Mouse (Mus musculus) naive thymus-derived CD4-positive, alpha-beta T cell, adult 5 months (primary cell): ENCODE measurements around the gene Gtf2h4. TPM values are rescaled to one million over a fixed set of nuclear protein-coding genes. Genes with fewer than 3 reads are reported as not detected.

Experiments
- polyA plus RNA-seq: library from polyadenylated mRNA; unstranded; fragments of 100-300 nt; shearing (Covaris generic); gene quantifications from one replicate; pipeline ENCODE4 v1.2.1, GENCODE M21; 2017

The Gtf2h4 gene
- 16.5 TPM for polyA plus RNA-seq

GRCm38 (mm10) chr17:35673416-35674035, at the start of gene Gtf2h4:
Gene Gtf2h4, minus strand, starts transcription at chr17:35673739.

DNA sequence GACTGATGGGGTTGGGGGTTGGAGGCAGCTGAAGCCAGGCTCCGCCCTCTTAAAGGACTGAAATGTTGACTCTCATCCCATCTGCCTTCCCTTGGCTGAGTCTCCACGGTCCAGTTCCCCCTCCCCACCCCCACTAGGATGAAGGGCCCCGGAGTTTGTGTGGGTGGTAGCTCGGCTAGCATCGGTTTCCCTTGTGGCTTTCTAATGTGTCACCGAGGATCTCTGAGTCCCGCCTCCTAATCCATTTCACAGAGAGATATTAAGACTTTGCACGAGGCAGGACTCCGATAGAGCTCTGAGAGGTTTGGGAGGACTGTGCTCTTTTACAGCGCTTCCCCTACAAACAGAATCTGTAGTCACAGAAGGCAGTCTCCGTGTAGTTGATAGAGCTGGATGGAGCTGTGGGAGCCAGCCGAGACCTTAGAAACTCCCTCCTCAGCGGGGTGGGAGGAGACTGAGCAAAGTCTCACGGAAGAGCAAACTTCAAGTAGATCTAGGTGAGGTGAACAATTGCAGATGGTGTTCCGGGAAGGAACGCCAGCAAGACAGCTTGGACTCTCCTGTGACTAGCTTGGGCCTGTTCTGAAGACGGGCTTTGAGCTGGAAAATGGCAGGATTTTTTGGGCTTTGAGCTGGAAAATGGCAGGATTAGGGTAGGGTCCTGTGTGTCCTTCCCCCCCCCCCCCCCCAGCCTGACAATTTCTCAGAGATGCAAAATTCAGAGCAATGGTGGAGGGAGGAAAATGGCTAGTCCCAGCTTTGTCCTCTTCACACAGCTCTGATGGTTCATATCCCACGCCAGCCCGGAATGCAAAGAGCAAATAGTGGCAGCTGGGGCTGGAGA, 31.3 kb upstream of the Gtf2h4 start, which contains the start of gene Ddr1:
TSS of gene Ddr1 (minus strand) at position 1 of the 844 bp plus-strand sequence.

DNA sequence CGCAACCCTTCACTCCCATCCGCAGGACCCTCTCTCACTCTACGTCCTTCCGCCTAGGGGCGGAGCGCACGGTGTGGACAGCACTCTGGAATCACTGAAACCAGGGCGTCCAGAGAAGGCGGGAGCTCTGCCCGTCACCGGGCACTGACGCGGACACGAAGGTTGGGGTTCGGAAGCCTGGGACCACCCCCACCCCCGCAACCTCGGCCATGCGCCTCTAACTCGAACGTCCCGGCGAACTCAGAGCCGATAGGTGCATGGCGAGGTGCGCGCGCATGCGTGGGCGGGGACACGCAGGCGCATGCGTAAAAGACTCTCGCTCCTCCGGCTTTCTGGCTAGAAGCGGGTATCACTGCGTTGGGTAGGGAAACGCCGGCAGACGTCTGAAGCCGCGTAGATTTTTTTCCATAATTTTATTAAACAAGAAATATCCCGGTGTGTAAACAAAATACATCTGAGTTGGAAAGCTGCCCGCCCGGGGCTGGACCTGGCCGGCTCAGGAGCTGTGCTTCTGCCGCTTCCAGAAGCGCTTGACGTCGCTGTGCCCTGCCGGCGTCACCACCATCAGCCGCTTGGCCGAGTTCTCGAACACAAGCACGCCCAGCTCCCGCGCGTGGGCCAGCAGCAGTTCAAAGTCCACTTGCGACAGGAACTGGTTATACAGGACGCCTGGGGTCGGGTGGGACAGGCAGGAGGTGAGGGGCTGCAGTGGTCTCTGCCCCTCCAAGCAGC, 6.0 kb downstream of the Gtf2h4 start, which contains the start of gene Vars2:
TSS of gene Vars2 (minus strand) at position 259 of the 732 bp plus-strand sequence.

GRCm38 (mm10) chr17:35643609-35644236, 29.8 kb downstream of the Gtf2h4 start, which contains the start of gene Mucl3:
Gene Mucl3, minus strand, starts transcription at chr17:35643695.

GRCm38 (mm10) chr17:35626537-35626936, 47.0 kb downstream of the Gtf2h4 start, which contains the start of gene Gm9573:
Gene Gm9573, minus strand, starts transcription at chr17:35626637.

Other genes with a start within 250 kb of the Gtf2h4 start
- 505 TPM for gene H2-Q6, start 248.9 kb downstream of the Gtf2h4 start, polyA plus RNA-seq
- 1,681 TPM for gene H2-Q7, start 234.6 kb downstream of the Gtf2h4 start, polyA plus RNA-seq
- gene H2-Q10, start 203.7 kb downstream of the Gtf2h4 start, polyA plus RNA-seq = 24.6 TPM
- gene Pou5f1, start 167.7 kb downstream of the Gtf2h4 start, polyA plus RNA-seq = not detected
- 8.0 TPM for gene Tcf19, start 156.9 kb downstream of the Gtf2h4 start, polyA plus RNA-seq
- 2.9 TPM for gene Cchcr1, start 156.6 kb downstream of the Gtf2h4 start, polyA plus RNA-seq
- gene Psors1c2, start 140.5 kb downstream of the Gtf2h4 start, polyA plus RNA-seq = not detected
- gene Cdsn, start 121.6 kb downstream of the Gtf2h4 start, polyA plus RNA-seq = not detected
- gene 2300002M23Rik, start 106.3 kb downstream of the Gtf2h4 start, polyA plus RNA-seq = not detected
- gene Sfta2, start 72.2 kb downstream of the Gtf2h4 start, polyA plus RNA-seq = not detected
- gene Gm9573, start 47.1 kb downstream of the Gtf2h4 start, polyA plus RNA-seq = not detected
- gene Mucl3, start 30.0 kb downstream of the Gtf2h4 start, polyA plus RNA-seq = not detected
- 26.4 TPM for gene Vars2, start 6.1 kb downstream of the Gtf2h4 start, polyA plus RNA-seq
- gene Ddr1, start 30.9 kb upstream of the Gtf2h4 start, polyA plus RNA-seq = 10.6 TPM
- not detected for gene Ier3, start 147.9 kb upstream of the Gtf2h4 start, polyA plus RNA-seq
- gene Flot1, start 149.5 kb upstream of the Gtf2h4 start, polyA plus RNA-seq = 40.9 TPM
- gene Tubb5, start 164.6 kb upstream of the Gtf2h4 start, polyA plus RNA-seq = 73.9 TPM
- gene Mdc1, start 167.8 kb upstream of the Gtf2h4 start, polyA plus RNA-seq = 12.0 TPM
- gene Nrm, start 187.6 kb upstream of the Gtf2h4 start, polyA plus RNA-seq = 25.9 TPM
- gene Ppp1r18, start 191.9 kb upstream of the Gtf2h4 start, polyA plus RNA-seq = 297 TPM
- 58.7 TPM for gene Dhx16, start 206.1 kb upstream of the Gtf2h4 start, polyA plus RNA-seq
- gene 2310061I04Rik, start 223.7 kb upstream of the Gtf2h4 start, polyA plus RNA-seq = 30.8 TPM
- 4.5 TPM for gene Atat1, start 236.3 kb upstream of the Gtf2h4 start, polyA plus RNA-seq
- 99.6 TPM for gene Mrps18b, start 242.7 kb upstream of the Gtf2h4 start, polyA plus RNA-seq
- gene Ppp1r10, start 242.7 kb upstream of the Gtf2h4 start, polyA plus RNA-seq = 53.6 TPM